Mouse (Mus musculus) intestine, embryonic 15.5 days (tissue): ENCODE data around the gene 1700012A03Rik. TPM values are rescaled to one million over a fixed set of nuclear protein-coding genes. Genes with fewer than 3 reads are reported as not detected.

Source experiments
- ATAC-seq: fragments of 200-750 bp; cut with Nextera tagmentation; 2 replicates; pipeline ENCODE4 v1.8.0; 2017; ENCODE audit warnings: moderate TSS enrichment, moderate library complexity
- H3K27ac ChIP-seq: fragments of 300-500 bp; sonication (generic); 2 replicates; pipeline ENCODE4 v1.5.1; 2015; ENCODE audit warnings: mild to moderate bottlenecking, inconsistent platforms
- H3K27me3 ChIP-seq: fragments of 300-500 bp; sonication (generic); replicated peaks from 2 replicates; pipeline ENCODE4 v1.6.1; 2015; ENCODE audit warnings: inconsistent platforms
- H3K36me3 ChIP-seq: fragments of 300-500 bp; sonication (generic); 2 replicates; pipeline ENCODE4 v1.6.1; 2015; ENCODE audit warnings: inconsistent platforms
- H3K4me1 ChIP-seq: fragments of 300-500 bp; sonication (generic); replicated peaks from 2 replicates; pipeline ENCODE4 v1.6.1; 2015; ENCODE audit warnings: inconsistent platforms
- H3K4me2 ChIP-seq: fragments of 300-500 bp; sonication (generic); replicated peaks from 2 replicates; pipeline ENCODE4 v1.6.1; 2015; ENCODE audit warnings: mild to moderate bottlenecking, inconsistent platforms
- H3K4me3 ChIP-seq: fragments of 300-500 bp; sonication (generic); replicated peaks from 2 replicates; pipeline ENCODE4 v1.5.1; 2015; ENCODE audit warnings: inconsistent platforms
- H3K9ac ChIP-seq: fragments of 300-500 bp; sonication (generic); 2 replicates; pipeline ENCODE4 v1.6.1; 2015; ENCODE audit warnings: inconsistent platforms
- H3K9me3 ChIP-seq: fragments of 300-500 bp; sonication (generic); 2 replicates; pipeline ENCODE4 v1.6.1; 2016; ENCODE audit warnings: inconsistent platforms
- WGBS: fragments of 180-500 bp; shearing (Covaris S2); methylation state at CpG from one replicate; pipeline ENCODE4 v1.1.7; 2015; 5-methylcytosine and 5-hydroxymethylcytosine counted together
- polyA plus RNA-seq: library from polyadenylated mRNA; unstranded; fragments of >200 nt; fragmentation: Nextera tagmentation; extraction: Ambion mirVana; gene quantifications from 2 replicates; pipeline ENCODE4 v1.2.1, GENCODE M21; 2015

1700012A03Rik gene
- polyA plus RNA-seq, 1 experiment from 2014 or later: not detected

- Histone ChIP-seq H3K4me2 (no peak overlapping the region), H3K4me1 (no peaks in the 10 kb centered on the region), H3K9ac (no peak overlapping the region), H3K9me3 (no peaks in the 10 kb centered on the region), H3K27me3 (no peaks in the 10 kb centered on the region), H3K36me3 (no peaks in the 10 kb centered on the region), H3K27ac (no peak overlapping the region), H3K4me3 (no peak overlapping the region)
- no peak for ATAC-seq
Observed at GRCm38 (mm10) chr6:32045344-32045743, 4.7 kb upstream of the 1700012A03Rik start.

GRCm38 (mm10) chr6:32049256-32049950 is 643 bp upstream of the 1700012A03Rik start:
- ATAC-seq: no peak
- H3K4me2 ChIP-seq: no peak overlapping the region
- no peak overlapping the region for H3K9ac ChIP-seq
- no peaks in the 10 kb centered on the region for H3K9me3 ChIP-seq
- H3K27ac ChIP-seq: no peak overlapping the region
- no peaks in the 10 kb centered on the region for H3K36me3 ChIP-seq
- no peaks in the 10 kb centered on the region for H3K4me1 ChIP-seq
- no peaks in the 10 kb centered on the region for H3K27me3 ChIP-seq
- 67% methylated on average over 4 of the region's 4 CpGs for WGBS
- no peak overlapping the region for H3K4me3 ChIP-seq

- no peak for ATAC-seq
- 58% methylated on average over 6 of the region's 6 CpGs for WGBS
Observed at GRCm38 (mm10) chr6:32052135-32052915, 2.3 kb downstream of the 1700012A03Rik start.

GRCm38 (mm10) chr6:32056525-32056924 is 6.5 kb downstream of the 1700012A03Rik start:
- H3K4me3 ChIP-seq: no peak overlapping the region
- no peak overlapping the region for H3K9ac ChIP-seq
- H3K9me3 ChIP-seq: no peaks in the 10 kb centered on the region
- 50% methylated on average over 2 of the region's 2 CpGs for WGBS
- no peaks in the 10 kb centered on the region for H3K4me1 ChIP-seq
- no peaks in the 10 kb centered on the region for H3K27me3 ChIP-seq
- no peak overlapping the region for H3K4me2 ChIP-seq
- ATAC-seq: no peak
- H3K36me3 ChIP-seq: no peaks in the 10 kb centered on the region
- no peak overlapping the region for H3K27ac ChIP-seq

More at GRCm38 (mm10) chr6:32052135-32052915, 2.3 kb downstream of the 1700012A03Rik start:
- Histone ChIP-seq H3K4me3 (no peak overlapping the region), H3K4me1 (no peaks in the 10 kb centered on the region), H3K9me3 (no peaks in the 10 kb centered on the region), H3K4me2 (no peak overlapping the region), H3K27ac (no peak overlapping the region), H3K9ac (no peak overlapping the region), H3K36me3 (no peaks in the 10 kb centered on the region), H3K27me3 (no peaks in the 10 kb centered on the region)

GRCm38 (mm10) chr6:32058571-32058970 is 8.5 kb downstream of the 1700012A03Rik start:
- Histone ChIP-seq H3K36me3 (no peaks in the 10 kb centered on the region), H3K9me3 (no peaks in the 10 kb centered on the region), H3K4me1 (no peaks in the 10 kb centered on the region), H3K27me3 (no peaks in the 10 kb centered on the region), H3K9ac (no peak overlapping the region), H3K4me2 (no peak overlapping the region), H3K4me3 (no peak overlapping the region), H3K27ac (no peak overlapping the region)
- 74% methylated on average over 2 of the region's 2 CpGs for WGBS
- no peak for ATAC-seq

- WGBS: 88% methylated on average over 2 of the region's 2 CpGs
- no peaks in the 10 kb centered on the region for H3K36me3 ChIP-seq
Observed at GRCm38 (mm10) chr6:32060641-32061040, 10.6 kb downstream of the 1700012A03Rik start.

GRCm38 (mm10) chr6:32061266-32061665 is 11.2 kb downstream of the 1700012A03Rik start:
- WGBS: 81% methylated on average over 9 of the region's 9 CpGs
- Histone ChIP-seq H3K9me3 (no peaks in the 10 kb centered on the region), H3K36me3 (no peaks in the 10 kb centered on the region), H3K4me2 (no peak overlapping the region), H3K27ac (no peak overlapping the region), H3K4me1 (no peaks in the 10 kb centered on the region), H3K27me3 (no peaks in the 10 kb centered on the region), H3K4me3 (no peak overlapping the region), H3K9ac (no peak overlapping the region)
- no peak for ATAC-seq

More at GRCm38 (mm10) chr6:32060641-32061040, 10.6 kb downstream of the 1700012A03Rik start:
- H3K27me3 ChIP-seq: no peaks in the 10 kb centered on the region
- H3K9me3 ChIP-seq: no peaks in the 10 kb centered on the region
- no peak for ATAC-seq
- no peak overlapping the region for H3K4me3 ChIP-seq
- H3K27ac ChIP-seq: no peak overlapping the region
- H3K4me2 ChIP-seq: no peak overlapping the region
- no peak overlapping the region for H3K9ac ChIP-seq
- H3K4me1 ChIP-seq: no peaks in the 10 kb centered on the region

GRCm38 (mm10) chr6:32065789-32066510 is 15.9 kb downstream of the 1700012A03Rik start:
- Histone ChIP-seq H3K27ac (no peak overlapping the region), H3K4me2 (no peak overlapping the region), H3K36me3 (no peaks in the 10 kb centered on the region), H3K4me3 (no peak overlapping the region), H3K9ac (no peak overlapping the region), H3K4me1 (no peaks in the 10 kb centered on the region), H3K9me3 (no peaks in the 10 kb centered on the region), H3K27me3 (no peaks in the 10 kb centered on the region)
- 48% methylated on average over 10 of the region's 10 CpGs for WGBS
- peak; percentile 79; the same call in 1 of the 2 replicates for ATAC-seq

- WGBS: 67% methylated on average over 1 of the region's 1 CpGs
- no peaks in the 10 kb centered on the region for H3K36me3 ChIP-seq
- no peak overlapping the region for H3K4me3 ChIP-seq
- H3K27me3 ChIP-seq: no peaks in the 10 kb centered on the region
- H3K4me1 ChIP-seq: no peaks in the 10 kb centered on the region
- H3K9ac ChIP-seq: no peak overlapping the region
- H3K4me2 ChIP-seq: no peak overlapping the region
- H3K27ac ChIP-seq: no peak overlapping the region
- H3K9me3 ChIP-seq: no peaks in the 10 kb centered on the region
- no peak for ATAC-seq
Observed at GRCm38 (mm10) chr6:32072161-32072560, 22.1 kb downstream of the 1700012A03Rik start.

GRCm38 (mm10) chr6:32093312-32093711 is 43.3 kb downstream of the 1700012A03Rik start:
- Histone ChIP-seq H3K4me3 (no peak overlapping the region), H3K9ac (no peak overlapping the region), H3K4me2 (no peak overlapping the region), H3K27ac (no peak overlapping the region), H3K9me3 (no peaks in the 10 kb centered on the region), H3K27me3 (no peaks in the 10 kb centered on the region), H3K4me1 (no peaks in the 10 kb centered on the region), H3K36me3 (no peaks in the 10 kb centered on the region)
- 87% methylated on average over 12 of the region's 14 CpGs for WGBS
- no peak for ATAC-seq

- Histone ChIP-seq H3K4me3 (no peak overlapping the region), H3K4me1 (no peaks in the 10 kb centered on the region), H3K36me3 (no peaks in the 10 kb centered on the region), H3K4me2 (no peak overlapping the region), H3K9me3 (no peaks in the 10 kb centered on the region), H3K9ac (no peak overlapping the region), H3K27ac (no peak overlapping the region), H3K27me3 (no peaks in the 10 kb centered on the region)
- WGBS: 50% methylated on average over 9 of the region's 9 CpGs
- ATAC-seq: no peak
Observed at GRCm38 (mm10) chr6:32105547-32106275, 55.7 kb downstream of the 1700012A03Rik start.
